Mouse (Mus musculus): ENCODE data around the gene Aoah. TPM values are rescaled to one million over a fixed set of nuclear protein-coding genes. Genes with fewer than 3 reads are reported as not detected.

Aoah gene
- polyA plus RNA-seq, 1 experiment from 2014 or later: 0.68 TPM

GRCm38 (mm10) chr13:20937452-20937851 is 143.5 kb downstream of the Aoah start:
- DNase-seq (peak; percentile 73), ATAC-seq (ENCODE audit: low FRiP score, low TSS enrichment) (no peak)
- Histone ChIP-seq H3K9me3 (ENCODE audit: control insufficient read depth, low read length) (no peaks in the 10 kb centered on the region), H3K27ac (replicated peaks; ENCODE audit: low read depth, low read length) (no peak overlapping the region), H3K36me3 (ENCODE audit: control insufficient read depth, insufficient read depth, low read length) (no peaks in the 10 kb centered on the region), H3K4me2 (ENCODE audit: low read length) (no peak overlapping the region), H3K9ac (replicated peaks; ENCODE audit: low read length) (no peak overlapping the region), H3K4me1 (ENCODE audit: control insufficient read depth, insufficient read depth, low read length) (no peaks in the 10 kb centered on the region), H3K4me3 (replicated peaks; ENCODE audit: low read depth, low read length) (no peak overlapping the region), H3K27me3 (ENCODE audit: control insufficient read depth, insufficient read depth, low read length) (no peaks in the 10 kb centered on the region)
- 31% methylated on average over 5 of the region's 5 CpGs for WGBS

GRCm38 (mm10) chr13:20939099-20939498 is 145.2 kb downstream of the Aoah start:
- Histone ChIP-seq H3K4me1 (ENCODE audit: control insufficient read depth, insufficient read depth, low read length) (no peaks in the 10 kb centered on the region), H3K9me3 (ENCODE audit: control insufficient read depth, low read length) (no peaks in the 10 kb centered on the region), H3K27ac (replicated peaks; ENCODE audit: low read depth, low read length) (no peak overlapping the region), H3K36me3 (ENCODE audit: control insufficient read depth, insufficient read depth, low read length) (no peaks in the 10 kb centered on the region), H3K27me3 (ENCODE audit: control insufficient read depth, insufficient read depth, low read length) (no peaks in the 10 kb centered on the region), H3K4me2 (ENCODE audit: low read length) (no peak overlapping the region), H3K4me3 (replicated peaks; ENCODE audit: low read depth, low read length) (no peak overlapping the region), H3K9ac (replicated peaks; ENCODE audit: low read length) (no peak overlapping the region)
- ATAC-seq (ENCODE audit: low FRiP score, low TSS enrichment) (no peak), DNase-seq (peak; percentile 35)
- WGBS: 73% methylated on average over 6 of the region's 6 CpGs

GRCm38 (mm10) chr13:20940389-20940788 is 146.5 kb downstream of the Aoah start:
- WGBS: 58% methylated on average over 6 of the region's 6 CpGs
- H3K27me3 ChIP-seq (ENCODE audit: control insufficient read depth, insufficient read depth, low read length): no peaks in the 10 kb centered on the region
- no peak overlapping the region for H3K27ac ChIP-seq (replicated peaks; ENCODE audit: low read depth, low read length)
- no peak overlapping the region for H3K9ac ChIP-seq (replicated peaks; ENCODE audit: low read length)
- no peak overlapping the region for H3K4me3 ChIP-seq (replicated peaks; ENCODE audit: low read depth, low read length)
- H3K4me2 ChIP-seq (ENCODE audit: low read length): no peak overlapping the region
- H3K36me3 ChIP-seq (ENCODE audit: control insufficient read depth, insufficient read depth, low read length): no peaks in the 10 kb centered on the region
- no peaks in the 10 kb centered on the region for H3K9me3 ChIP-seq (ENCODE audit: control insufficient read depth, low read length)
- H3K4me1 ChIP-seq (ENCODE audit: control insufficient read depth, insufficient read depth, low read length): no peaks in the 10 kb centered on the region
- no peak for ATAC-seq (ENCODE audit: low FRiP score, low TSS enrichment)
- peak; percentile 62 for DNase-seq

DNA sequence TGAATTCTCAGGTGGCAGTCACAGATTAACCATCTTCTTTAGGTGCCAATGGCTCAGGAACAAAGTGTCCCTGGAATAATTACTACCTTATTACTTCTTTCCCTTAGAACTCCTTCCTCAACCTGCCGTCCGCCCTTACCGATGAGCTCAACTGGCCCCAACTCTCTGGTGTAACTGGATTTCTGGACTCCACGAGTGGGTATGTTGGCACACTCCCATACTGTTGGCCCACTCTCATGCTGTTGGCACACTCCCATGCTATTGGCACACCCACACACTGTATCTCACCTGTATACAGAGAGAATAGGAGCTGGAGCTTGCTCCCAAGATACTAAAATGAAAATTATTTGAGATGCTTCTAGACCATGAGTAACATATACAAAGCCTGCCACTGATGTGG is 147.8 kb downstream of the Aoah start:
- H3K27ac ChIP-seq (replicated peaks; ENCODE audit: low read depth, low read length): no peak overlapping the region
- H3K4me2 ChIP-seq (ENCODE audit: low read length): no peak overlapping the region
- DNase-seq (no peak), ATAC-seq (ENCODE audit: low FRiP score, low TSS enrichment) (no peak)
- H3K36me3 ChIP-seq (ENCODE audit: control insufficient read depth, insufficient read depth, low read length): no peaks in the 10 kb centered on the region
- WGBS: 93% methylated on average over 4 of the region's 4 CpGs
- H3K4me3 ChIP-seq (replicated peaks; ENCODE audit: low read depth, low read length): no peak overlapping the region
- no peak overlapping the region for H3K9ac ChIP-seq (replicated peaks; ENCODE audit: low read length)
- H3K27me3 ChIP-seq (ENCODE audit: control insufficient read depth, insufficient read depth, low read length): no peaks in the 10 kb centered on the region
- H3K9me3 ChIP-seq (ENCODE audit: control insufficient read depth, low read length): no peaks in the 10 kb centered on the region
- H3K4me1 ChIP-seq (ENCODE audit: control insufficient read depth, insufficient read depth, low read length): no peaks in the 10 kb centered on the region

- 65% methylated on average over 3 of the region's 3 CpGs for WGBS
- Histone ChIP-seq H3K9ac (replicated peaks; ENCODE audit: low read length) (no peak overlapping the region), H3K27me3 (ENCODE audit: control insufficient read depth, insufficient read depth, low read length) (no peaks in the 10 kb centered on the region), H3K4me3 (replicated peaks; ENCODE audit: low read depth, low read length) (no peak overlapping the region), H3K9me3 (ENCODE audit: control insufficient read depth, low read length) (no peaks in the 10 kb centered on the region), H3K27ac (replicated peaks; ENCODE audit: low read depth, low read length) (no peak overlapping the region), H3K4me1 (ENCODE audit: control insufficient read depth, insufficient read depth, low read length) (no peaks in the 10 kb centered on the region), H3K36me3 (ENCODE audit: control insufficient read depth, insufficient read depth, low read length) (no peaks in the 10 kb centered on the region), H3K4me2 (ENCODE audit: low read length) (no peak overlapping the region)
- DNase-seq: peak; percentile 16
- ATAC-seq (ENCODE audit: low FRiP score, low TSS enrichment): no peak
These were observed 169.2 kb downstream of the Aoah start for GRCm38 (mm10) chr13:20963086-20963485.

DNA sequence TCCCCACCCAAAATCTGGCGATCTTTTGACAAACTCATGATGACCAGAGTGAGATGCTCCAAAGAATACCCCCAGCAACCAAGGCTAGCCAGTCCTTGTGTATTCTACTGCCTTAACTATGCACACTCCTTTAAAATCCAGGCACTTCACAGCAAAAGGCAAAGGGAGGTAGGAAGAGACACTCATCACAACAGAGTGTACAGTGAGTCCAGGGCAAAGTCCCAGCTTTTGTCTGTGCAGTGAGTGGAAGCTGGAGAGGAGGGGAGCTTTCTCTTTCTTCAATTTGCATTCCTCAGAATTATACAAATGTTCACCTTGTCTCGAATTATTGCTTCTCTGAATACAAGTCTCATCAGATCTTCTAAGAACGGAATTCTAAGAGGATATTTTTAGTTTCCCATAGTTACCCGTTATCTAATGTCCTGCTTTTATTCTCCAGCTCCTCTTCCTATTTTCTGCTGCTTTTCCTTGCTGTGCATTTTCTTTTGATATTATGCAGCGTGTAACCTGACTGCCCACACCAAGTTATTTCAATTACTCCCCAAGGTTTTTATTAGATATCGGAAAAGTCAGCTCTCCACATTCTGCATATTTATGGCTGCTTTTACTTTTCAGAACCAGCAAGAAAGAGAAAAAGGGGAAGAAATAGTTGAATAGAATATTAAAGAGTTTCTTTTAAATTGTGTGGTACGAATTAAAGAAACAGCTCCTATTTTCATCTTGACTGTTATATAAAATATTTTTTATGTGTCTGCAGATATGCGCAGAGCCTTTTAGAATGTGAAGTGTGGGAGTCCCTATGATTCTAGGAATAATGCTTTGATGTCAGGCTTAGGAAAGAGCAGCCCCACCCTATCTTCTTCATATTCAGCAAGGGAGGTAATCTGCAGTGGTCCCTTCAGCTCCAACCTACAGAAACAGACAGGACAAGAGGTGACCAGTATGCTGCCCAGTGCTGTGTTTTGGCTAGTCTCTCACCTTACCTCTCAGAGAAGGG is 187.6 kb downstream of the Aoah start:
- Histone ChIP-seq H3K4me2 (ENCODE audit: low read length) (no peak overlapping the region), H3K27ac (replicated peaks; ENCODE audit: low read depth, low read length) (peak overlapping the region; percentile 26; the same call in 1 of the 2 replicates), H3K27me3 (ENCODE audit: control insufficient read depth, insufficient read depth, low read length) (no peaks in the 10 kb centered on the region), H3K9ac (replicated peaks; ENCODE audit: low read length) (no peak overlapping the region), H3K36me3 (ENCODE audit: control insufficient read depth, insufficient read depth, low read length) (no peaks in the 10 kb centered on the region), H3K9me3 (ENCODE audit: control insufficient read depth, low read length) (no peaks in the 10 kb centered on the region), H3K4me1 (ENCODE audit: control insufficient read depth, insufficient read depth, low read length) (no peaks in the 10 kb centered on the region), H3K4me3 (replicated peaks; ENCODE audit: low read depth, low read length) (no peak overlapping the region)
- 73% methylated on average over 8 of the region's 8 CpGs for WGBS
- ATAC-seq (ENCODE audit: low FRiP score, low TSS enrichment) (no peak), DNase-seq (peak; percentile 10)

GRCm38 (mm10) chr13:20985510-20985909 is 191.6 kb downstream of the Aoah start:
- Histone ChIP-seq H3K4me1 (ENCODE audit: control insufficient read depth, insufficient read depth, low read length) (no peaks in the 10 kb centered on the region), H3K9me3 (ENCODE audit: control insufficient read depth, low read length) (no peaks in the 10 kb centered on the region), H3K9ac (replicated peaks; ENCODE audit: low read length) (no peak overlapping the region), H3K4me3 (replicated peaks; ENCODE audit: low read depth, low read length) (no peak overlapping the region), H3K4me2 (ENCODE audit: low read length) (no peak overlapping the region), H3K27me3 (ENCODE audit: control insufficient read depth, insufficient read depth, low read length) (no peaks in the 10 kb centered on the region), H3K36me3 (ENCODE audit: control insufficient read depth, insufficient read depth, low read length) (no peaks in the 10 kb centered on the region), H3K27ac (replicated peaks; ENCODE audit: low read depth, low read length) (no peak overlapping the region)
- DNase-seq (no peak), ATAC-seq (ENCODE audit: low FRiP score, low TSS enrichment) (no peak)

DNA sequence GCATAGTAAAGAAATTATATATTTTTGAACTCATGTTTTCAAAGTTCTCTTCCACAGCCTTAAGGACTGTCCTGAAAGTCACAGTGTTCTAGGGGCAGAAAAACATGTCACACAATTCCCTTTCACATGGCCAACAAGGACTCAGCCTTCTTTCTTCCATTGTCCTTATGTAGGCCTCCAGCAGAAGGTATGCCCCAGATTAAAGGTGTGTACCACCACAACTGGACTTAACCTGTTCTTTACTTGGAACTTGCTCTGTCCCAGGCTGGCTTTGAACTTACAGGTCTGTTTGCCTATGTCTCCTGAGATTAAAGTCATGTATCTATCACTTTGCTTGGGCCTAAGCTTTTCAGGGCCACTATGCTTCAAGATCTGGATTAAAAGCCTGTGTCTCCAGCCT is 192.0 kb downstream of the Aoah start:
- Histone ChIP-seq H3K36me3 (ENCODE audit: control insufficient read depth, insufficient read depth, low read length) (no peaks in the 10 kb centered on the region), H3K4me1 (ENCODE audit: control insufficient read depth, insufficient read depth, low read length) (no peaks in the 10 kb centered on the region), H3K27ac (replicated peaks; ENCODE audit: low read depth, low read length) (no peak overlapping the region), H3K4me2 (ENCODE audit: low read length) (no peak overlapping the region), H3K9ac (replicated peaks; ENCODE audit: low read length) (no peak overlapping the region), H3K9me3 (ENCODE audit: control insufficient read depth, low read length) (no peaks in the 10 kb centered on the region), H3K4me3 (replicated peaks; ENCODE audit: low read depth, low read length) (no peak overlapping the region), H3K27me3 (ENCODE audit: control insufficient read depth, insufficient read depth, low read length) (no peaks in the 10 kb centered on the region)
- ATAC-seq (ENCODE audit: low FRiP score, low TSS enrichment) (no peak), DNase-seq (no peak)

GRCm38 (mm10) chr13:21005238-21005637 is 211.3 kb downstream of the Aoah start:
- ATAC-seq (ENCODE audit: low FRiP score, low TSS enrichment): no peak
- Histone ChIP-seq H3K9me3 (ENCODE audit: control insufficient read depth, low read length) (no peaks in the 10 kb centered on the region), H3K27me3 (ENCODE audit: control insufficient read depth, insufficient read depth, low read length) (no peaks in the 10 kb centered on the region), H3K9ac (replicated peaks; ENCODE audit: low read length) (no peak overlapping the region), H3K4me3 (replicated peaks; ENCODE audit: low read depth, low read length) (no peak overlapping the region), H3K4me1 (ENCODE audit: control insufficient read depth, insufficient read depth, low read length) (no peaks in the 10 kb centered on the region), H3K36me3 (ENCODE audit: control insufficient read depth, insufficient read depth, low read length) (no peaks in the 10 kb centered on the region), H3K27ac (replicated peaks; ENCODE audit: low read depth, low read length) (no peak overlapping the region), H3K4me2 (ENCODE audit: low read length) (no peak overlapping the region)
- no peak for DNase-seq
- WGBS: 81% methylated on average over 5 of the region's 5 CpGs

All from midbrain, embryonic 14.5 days (tissue).